Mouse (Mus musculus) embryonic facial prominence, embryonic 13.5 days (tissue): ENCODE data around the gene Gm4778. TPM values are rescaled to one million over a fixed set of nuclear protein-coding genes. Genes with fewer than 3 reads are reported as not detected.
"Not testable (repeated sequence)": the region's sequence is repeated elsewhere in the genome, so short reads cannot be mapped to it uniquely, and the experiment has no call there.

ENCODE experiments used
- ATAC-seq: fragments of 200-750 bp; cut with Nextera tagmentation; 2 replicates; pipeline ENCODE4 v1.8.0; 2017; ENCODE audit warnings: low read depth; ENCODE audit not compliant: insufficient number of reproducible peaks, insufficient read depth, low FRiP score, low TSS enrichment
- H3K27ac ChIP-seq: fragments of 300-500 bp; sonication (generic); 2 replicates; pipeline ENCODE4 v1.5.1; 2015; ENCODE audit warnings: moderate library complexity, mild to moderate bottlenecking, inconsistent platforms
- H3K27me3 ChIP-seq: fragments of 300-500 bp; sonication (generic); 2 replicates; pipeline ENCODE4 v1.6.1; 2015; ENCODE audit warnings: mild to moderate bottlenecking, inconsistent platforms
- H3K36me3 ChIP-seq: fragments of 300-500 bp; sonication (generic); 2 replicates; pipeline ENCODE4 v1.6.1; 2015; ENCODE audit warnings: mild to moderate bottlenecking, inconsistent platforms
- H3K4me1 ChIP-seq: fragments of 300-500 bp; sonication (generic); 2 replicates; pipeline ENCODE4 v1.6.1; 2015; ENCODE audit warnings: inconsistent platforms
- H3K4me2 ChIP-seq: fragments of 300-500 bp; sonication (generic); 2 replicates; pipeline ENCODE4 v1.6.1; 2015; ENCODE audit warnings: moderate library complexity, mild to moderate bottlenecking, inconsistent platforms
- H3K4me3 ChIP-seq: fragments of 300-500 bp; sonication (generic); 2 replicates; pipeline ENCODE4 v1.5.1; 2015; ENCODE audit warnings: mild to moderate bottlenecking, inconsistent platforms
- H3K9ac ChIP-seq: fragments of 300-500 bp; sonication (generic); 2 replicates; pipeline ENCODE4 v1.6.1; 2015; ENCODE audit warnings: mild to moderate bottlenecking, inconsistent platforms
- H3K9me3 ChIP-seq: fragments of 300-500 bp; sonication (generic); 2 replicates; pipeline ENCODE4 v1.6.1; 2016; ENCODE audit warnings: inconsistent platforms
- WGBS: fragments of 180-500 bp; shearing (Covaris S2); methylation state at CpG from one replicate; pipeline ENCODE4 v1.1.7; 2015; ENCODE audit warnings: mixed read lengths; 5-methylcytosine and 5-hydroxymethylcytosine counted together
- polyA plus RNA-seq: library from polyadenylated mRNA; unstranded; fragments of >200 nt; fragmentation: Nextera tagmentation; extraction: Ambion mirVana; gene quantifications from 2 replicates; pipeline ENCODE4 v1.2.1, GENCODE M21; 2015

Gene Gm4778
- polyA plus RNA-seq = not detected in 2 replicates

DNA sequence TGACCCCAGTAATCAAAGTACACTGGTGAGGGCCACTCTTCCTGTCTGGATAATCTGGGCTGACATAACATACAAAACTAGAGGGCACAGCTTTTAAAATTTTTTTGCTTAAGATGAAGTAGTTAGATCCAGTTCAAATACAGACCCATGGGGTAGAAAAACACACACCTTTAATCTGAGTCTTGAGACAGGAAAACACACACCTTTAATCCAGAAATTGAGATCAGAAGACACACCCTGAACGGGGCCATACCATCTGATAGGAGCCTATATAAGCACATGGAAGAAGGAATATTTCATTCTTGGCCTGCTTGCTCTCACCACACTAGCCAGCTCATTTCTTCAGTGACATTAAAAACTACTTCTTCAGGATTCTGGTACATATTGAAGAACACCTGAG is at the start of gene Gm4778:
Gene Gm4778 (plus strand): TSS at position 301 of the 400 bp plus-strand sequence.
- not testable (repeated sequence) for H3K4me2 ChIP-seq, H3K4me3 ChIP-seq, H3K36me3 ChIP-seq, H3K4me1 ChIP-seq, H3K27me3 ChIP-seq, H3K9ac ChIP-seq, H3K9me3 ChIP-seq, ATAC-seq, H3K27ac ChIP-seq
- 70% methylated on average over 1 of the region's 1 CpGs for WGBS

DNA sequence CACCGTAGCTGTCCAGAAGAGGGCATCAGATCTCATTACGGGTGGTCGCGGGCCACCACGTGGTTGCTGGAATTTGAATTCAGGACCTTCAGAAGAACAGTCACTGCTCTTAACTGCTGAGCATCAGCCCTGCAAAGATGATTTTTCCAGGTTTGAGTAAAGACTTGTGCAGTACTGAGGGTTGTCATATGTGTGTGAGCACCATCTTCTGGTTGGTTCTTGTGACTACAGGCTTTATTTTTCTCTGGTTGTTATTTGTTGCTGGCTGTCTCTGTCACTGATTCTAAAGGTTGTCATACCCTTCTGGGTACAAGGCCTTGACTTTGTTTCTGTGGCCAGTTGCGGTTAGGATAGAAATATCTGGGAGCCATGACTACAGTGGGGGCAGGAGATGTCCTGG is 3.2 kb upstream of the Gm4778 start:
- no peak overlapping the region for H3K27ac ChIP-seq
- no peak overlapping the region for H3K4me3 ChIP-seq
- no peak overlapping the region for H3K4me2 ChIP-seq
- ATAC-seq = no peak
- no peaks in the 10 kb centered on the region for H3K4me1 ChIP-seq
- no peaks in the 10 kb centered on the region for H3K36me3 ChIP-seq
- 49% methylated on average over 6 of the region's 6 CpGs for WGBS
- H3K9me3 ChIP-seq = no peaks in the 10 kb centered on the region
- H3K27me3 ChIP-seq = no peaks in the 10 kb centered on the region
- no peak overlapping the region for H3K9ac ChIP-seq

DNA sequence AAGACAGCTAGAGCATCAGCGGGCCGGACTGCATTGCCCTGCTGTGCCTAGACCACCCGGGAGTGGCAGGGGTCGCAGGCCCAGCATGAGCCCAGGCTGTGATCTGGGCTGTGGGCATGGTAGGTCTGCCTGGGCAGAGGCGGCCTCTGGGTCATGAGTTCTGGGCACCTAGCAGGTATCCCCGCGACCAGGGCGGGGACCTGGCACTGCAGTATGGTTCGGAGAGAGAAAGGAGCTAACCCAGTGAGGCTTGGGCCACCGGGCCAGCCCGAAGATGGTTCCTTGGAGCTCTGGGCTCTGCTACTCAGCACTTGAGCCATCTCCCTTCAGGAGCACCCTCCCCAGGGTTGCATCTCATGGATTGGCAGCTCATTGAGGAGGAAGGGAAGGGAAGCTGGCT is 12.2 kb downstream of the Gm4778 start:
- Histone ChIP-seq H3K4me1 (no peaks in the 10 kb centered on the region), H3K4me2 (no peak overlapping the region), H3K9ac (no peak overlapping the region), H3K27ac (no peak overlapping the region), H3K36me3 (no peaks in the 10 kb centered on the region), H3K9me3 (no peaks in the 10 kb centered on the region), H3K27me3 (no peaks in the 10 kb centered on the region), H3K4me3 (no peak overlapping the region)
- ATAC-seq = no peak
- 86% methylated on average over 11 of the region's 11 CpGs for WGBS

DNA sequence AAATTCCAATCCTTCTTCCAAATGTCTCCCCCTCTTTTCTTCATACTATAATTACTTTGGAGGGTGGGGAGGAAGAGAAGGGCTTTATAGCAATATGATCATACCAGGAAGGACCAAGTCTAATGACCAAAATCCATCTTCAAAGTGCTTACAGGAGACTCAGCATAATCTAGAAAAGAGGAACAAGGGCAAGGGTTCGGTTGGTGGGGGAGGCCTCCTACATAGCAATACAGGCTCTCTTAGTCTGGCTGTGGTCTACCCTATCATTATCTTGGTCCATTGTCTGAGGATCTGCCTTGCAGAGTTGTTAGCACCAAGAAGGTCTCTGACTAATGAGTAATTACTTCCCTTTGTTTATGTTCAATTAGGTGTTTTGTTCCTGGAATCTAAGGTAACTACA is 41.6 kb downstream of the Gm4778 start:
- Histone ChIP-seq H3K9ac (no peak overlapping the region), H3K9me3 (no peaks in the 10 kb centered on the region), H3K4me3 (no peak overlapping the region), H3K27me3 (no peaks in the 10 kb centered on the region), H3K36me3 (no peaks in the 10 kb centered on the region), H3K27ac (no peak overlapping the region), H3K4me2 (no peak overlapping the region), H3K4me1 (peaks cover 7% of the 10 kb centered on the region; the same call in 1 of the 2 replicates)
- no peak for ATAC-seq
- 70% methylated on average over 1 of the region's 1 CpGs for WGBS

DNA sequence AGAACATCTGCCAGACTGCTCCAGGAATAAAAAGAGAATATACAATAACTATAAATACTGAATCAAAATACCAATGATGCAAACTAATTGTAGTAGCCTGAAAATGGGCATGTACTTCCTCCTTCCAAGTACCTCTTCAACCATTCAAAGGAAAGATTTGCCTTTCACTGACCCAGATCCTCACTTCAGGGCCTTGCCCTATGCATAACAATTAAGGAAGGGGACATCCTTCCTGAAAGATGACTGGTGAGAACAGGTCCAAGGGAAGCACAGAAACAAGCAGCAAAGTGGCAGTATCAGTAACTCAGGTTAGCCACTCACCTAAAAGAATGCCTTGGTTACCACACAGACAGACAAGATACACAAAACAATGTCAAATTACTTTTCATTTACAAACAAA is 43.1 kb downstream of the Gm4778 start:
- Histone ChIP-seq H3K4me3 (no peak overlapping the region), H3K9ac (no peak overlapping the region), H3K9me3 (no peaks in the 10 kb centered on the region), H3K27me3 (no peaks in the 10 kb centered on the region), H3K36me3 (no peaks in the 10 kb centered on the region), H3K27ac (no peak overlapping the region), H3K4me2 (no peak overlapping the region), H3K4me1 (peaks cover 14% of the 10 kb centered on the region)
- no peak for ATAC-seq

DNA sequence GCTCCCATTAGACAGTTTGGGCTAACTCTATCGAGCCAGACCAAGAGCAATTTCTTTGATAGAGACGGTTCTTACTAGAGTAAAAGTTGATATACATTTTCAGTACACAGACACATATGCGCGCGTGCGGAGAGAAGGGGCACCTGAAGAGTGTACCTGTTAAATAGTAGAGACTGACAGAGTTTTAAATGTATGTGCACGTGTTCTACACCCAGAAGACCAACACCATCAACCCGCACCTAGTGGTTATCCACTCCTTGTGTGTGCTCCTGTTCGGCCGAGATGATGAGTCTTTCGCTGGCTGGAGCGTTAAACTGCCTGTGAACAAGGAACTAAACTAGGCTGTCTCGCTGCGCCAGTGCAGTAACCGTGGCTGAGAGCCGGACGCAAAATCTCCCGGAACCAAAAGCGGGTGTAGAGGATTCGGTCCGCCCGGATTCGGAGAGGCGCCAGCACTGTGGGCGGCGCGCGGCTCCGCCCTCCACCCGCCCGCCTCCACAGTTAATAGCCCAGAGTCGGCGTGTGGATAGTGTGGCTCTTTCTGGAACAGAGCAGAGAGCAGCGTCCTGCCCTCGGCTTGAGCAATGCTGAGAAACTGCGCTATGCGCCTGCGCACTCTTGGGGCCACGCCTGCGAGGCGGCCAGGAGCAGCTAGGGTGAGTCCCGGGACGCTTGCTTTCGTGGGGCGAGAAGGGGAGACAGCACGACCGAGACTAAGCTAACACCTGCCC is 46.0 kb downstream of the Gm4778 start, which contains the start of gene Them4:
Gene Them4 (plus strand): TSS at position 457 of the 731 bp plus-strand sequence.
- no peaks in the 10 kb centered on the region for H3K36me3 ChIP-seq
- peak within 1 kb of the TSS; percentile 69 for H3K4me2 ChIP-seq
- WGBS = 2% methylated on average over 47 of the region's 47 CpGs
- H3K9me3 ChIP-seq = no peaks in the 10 kb centered on the region
- H3K4me1 ChIP-seq = peaks cover 14% of the 10 kb centered on the region
- peak within 1 kb of the TSS; percentile 83 for H3K9ac ChIP-seq
- peak; percentile 98 for ATAC-seq
- no peaks in the 10 kb centered on the region for H3K27me3 ChIP-seq
- peak within 1 kb of the TSS; percentile 62 for H3K4me3 ChIP-seq
- peak within 1 kb of the TSS; percentile 83 for H3K27ac ChIP-seq

DNA sequence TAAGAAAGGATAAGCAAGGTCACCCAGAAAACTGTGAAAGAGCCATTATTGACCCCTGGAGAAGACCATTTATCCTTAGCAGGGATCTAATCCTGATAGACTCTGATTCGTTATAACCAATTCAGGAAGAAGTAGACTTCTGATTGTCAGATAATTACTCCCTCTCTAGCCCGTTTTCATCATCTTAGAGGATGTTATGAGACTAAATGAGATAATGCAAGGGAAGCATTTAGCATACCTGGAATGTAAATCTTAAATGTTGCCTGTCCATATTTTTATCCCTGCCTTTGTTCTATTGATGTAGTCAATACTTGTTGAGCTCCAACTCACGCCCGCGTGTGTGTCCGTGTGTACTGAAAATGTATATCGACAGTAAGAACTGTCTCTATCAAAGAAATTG is 46.7 kb downstream of the Gm4778 start:
- Histone ChIP-seq H3K36me3 (no peaks in the 10 kb centered on the region), H3K4me3 (peak overlapping the region; percentile 62), H3K27ac (peak overlapping the region; percentile 83), H3K9ac (peak overlapping the region; percentile 83), H3K4me2 (peak overlapping the region; percentile 69), H3K4me1 (peaks cover 14% of the 10 kb centered on the region), H3K27me3 (no peaks in the 10 kb centered on the region), H3K9me3 (no peaks in the 10 kb centered on the region)
- no peak for ATAC-seq
- WGBS = 45% methylated on average over 7 of the region's 7 CpGs

DNA sequence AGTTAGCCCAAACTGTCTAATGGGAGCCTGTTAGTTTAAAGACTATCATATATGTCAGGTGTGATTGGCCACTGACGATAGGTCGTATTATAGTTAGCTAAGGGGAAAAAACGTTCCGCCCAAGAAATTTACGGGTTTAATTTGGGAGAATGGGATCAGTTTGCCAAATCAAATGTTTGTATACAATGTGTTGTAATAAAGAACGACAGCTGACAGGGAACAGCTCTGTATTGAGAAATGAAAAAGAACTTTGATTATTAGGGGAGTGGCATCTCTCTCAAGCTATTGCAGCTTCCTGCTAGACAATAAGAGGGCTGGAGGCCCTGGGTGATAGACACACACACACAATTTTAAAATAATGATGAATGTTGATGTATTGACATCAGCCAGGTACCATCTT is 47.1 kb downstream of the Gm4778 start:
- Histone ChIP-seq H3K4me1 (peaks cover 14% of the 10 kb centered on the region), H3K27ac (no peak overlapping the region), H3K9ac (0 out of 2 replicates have a peak overlapping the region, but pooled peaks have one; percentile 83), H3K4me2 (peak overlapping the region; percentile 69), H3K36me3 (no peaks in the 10 kb centered on the region), H3K27me3 (no peaks in the 10 kb centered on the region), H3K9me3 (no peaks in the 10 kb centered on the region), H3K4me3 (peak overlapping the region; percentile 62)
- WGBS = 68% methylated on average over 6 of the region's 6 CpGs
- no peak for ATAC-seq

DNA sequence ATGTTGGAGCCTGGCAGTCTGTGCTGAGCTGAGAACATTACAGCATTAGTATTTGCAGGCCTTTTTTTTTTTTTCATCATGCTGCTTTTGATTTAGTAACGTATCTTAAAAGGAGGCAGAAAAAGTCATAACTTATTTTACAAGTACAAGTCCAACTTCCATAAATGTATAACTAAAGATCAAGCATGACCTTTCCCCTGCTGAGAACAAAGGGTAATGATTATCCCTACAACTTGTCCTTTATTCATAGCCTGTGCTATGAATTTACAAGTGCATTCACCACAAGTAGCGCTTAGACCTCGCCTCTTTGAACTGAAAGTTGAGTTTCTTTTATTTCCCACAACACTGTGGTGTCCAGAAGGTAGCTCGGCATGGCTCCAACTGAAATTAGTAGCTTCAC is 47.5 kb downstream of the Gm4778 start:
- Histone ChIP-seq H3K9me3 (no peaks in the 10 kb centered on the region), H3K9ac (no peak overlapping the region), H3K4me3 (no peak overlapping the region), H3K27me3 (no peaks in the 10 kb centered on the region), H3K4me2 (peak overlapping the region; percentile 69), H3K27ac (no peak overlapping the region), H3K4me1 (peaks cover 14% of the 10 kb centered on the region), H3K36me3 (no peaks in the 10 kb centered on the region)
- WGBS = 81% methylated on average over 4 of the region's 4 CpGs
- no peak for ATAC-seq

Other genes starting within 250 kb of the Gm4778 start
- not detected in 2 replicates for gene Gm9125, start 209.2 kb upstream of the Gm4778 start, polyA plus RNA-seq
- gene Gm10697, start 191.4 kb upstream of the Gm4778 start, polyA plus RNA-seq = not detected in 2 replicates
- gene Gm10696, start 85.8 kb upstream of the Gm4778 start, polyA plus RNA-seq = not detected in 2 replicates
- gene Gm5286, start 67.3 kb upstream of the Gm4778 start, polyA plus RNA-seq = not detected in 2 replicates
- 12.2 and 12.3 TPM in 2 replicates for gene Them4, start 46.1 kb downstream of the Gm4778 start, polyA plus RNA-seq
- gene Them5, start 78.1 kb downstream of the Gm4778 start, polyA plus RNA-seq = 5.2 and 9.2 TPM in 2 replicates
- 2.3 and 3.5 TPM in 2 replicates for gene C2cd4d, start 98.4 kb downstream of the Gm4778 start, polyA plus RNA-seq
- gene Rorc, start 108.8 kb downstream of the Gm4778 start, polyA plus RNA-seq = 2.3 TPM in 2 replicates
- gene Lingo4, start 134.5 kb downstream of the Gm4778 start, polyA plus RNA-seq = 0.13 and 0.28 TPM in 2 replicates
- 9.0 TPM in 2 replicates for gene Tdrkh, start 149.2 kb downstream of the Gm4778 start, polyA plus RNA-seq
- gene Mrpl9, start 179.3 kb downstream of the Gm4778 start, polyA plus RNA-seq = 64.4 and 68.9 TPM in 2 replicates
- 1.0 TPM in 1 of 2 replicates, not detected in the other for gene Oaz3, start 179.9 kb downstream of the Gm4778 start, polyA plus RNA-seq
- 6.9 and 9.8 TPM in 2 replicates for gene Celf3, start 214.3 kb downstream of the Gm4778 start, polyA plus RNA-seq
- 1.2 and 1.5 TPM in 2 replicates for gene Riiad1, start 216.3 kb downstream of the Gm4778 start, polyA plus RNA-seq